Mouse (Mus musculus): Measurements from ENCODE around the gene Hmox2. TPM values are rescaled to one million over a fixed set of nuclear protein-coding genes. Genes with fewer than 3 reads are reported as not detected.
"Not testable (repeated sequence)": the region's sequence is repeated elsewhere in the genome, so short reads cannot be mapped to it uniquely, and the experiment has no call there.

The Hmox2 gene
- polyA plus RNA-seq, 1 experiment from 2014 or later, result 121 TPM

DNA sequence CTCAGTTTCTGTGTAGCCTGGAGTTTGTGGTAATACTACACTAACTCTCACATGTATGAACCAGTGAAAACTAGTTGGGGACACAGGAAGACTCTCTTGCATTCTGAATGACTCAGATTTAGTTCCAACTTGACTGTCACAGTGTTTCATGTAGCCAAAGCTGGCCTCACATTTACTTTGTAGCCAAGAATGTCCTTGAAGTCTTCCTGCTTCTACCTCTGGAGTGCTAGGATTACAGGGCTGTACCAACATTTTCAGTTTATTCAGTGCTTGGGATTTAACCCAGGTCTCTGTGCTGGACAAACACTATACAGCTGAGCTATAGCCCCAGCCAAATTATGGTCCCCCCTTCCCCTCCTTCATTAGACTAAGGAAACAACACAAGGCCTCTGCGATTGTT lies 16.0 kb downstream of the Hmox2 start:
- no peak overlapping the region for H3K4me3 ChIP-seq (ENCODE audit: low read length)
- no peak overlapping the region for H3K4me2 ChIP-seq (ENCODE audit: low read length)
- no peak overlapping the region for H3K9ac ChIP-seq (ENCODE audit: low read depth, low read length)
- WGBS, result 98% methylated on average over 1 of the region's 1 CpGs
- H3K36me3 ChIP-seq (ENCODE audit: control insufficient read depth, insufficient read depth, low read length), result no peaks in the 10 kb centered on the region
- no peaks in the 10 kb centered on the region for H3K9me3 ChIP-seq (ENCODE audit: control insufficient read depth, low read length)
- no peaks in the 10 kb centered on the region for H3K27me3 ChIP-seq (replicated peaks; ENCODE audit: control insufficient read depth, insufficient read depth, low read length)
- H3K4me1 ChIP-seq (ENCODE audit: control insufficient read depth, insufficient read depth, low read depth, low read length), result no peaks in the 10 kb centered on the region
- H3K27ac ChIP-seq (ENCODE audit: low read depth, low read length), result no peak overlapping the region
- ATAC-seq, result no peak

DNA sequence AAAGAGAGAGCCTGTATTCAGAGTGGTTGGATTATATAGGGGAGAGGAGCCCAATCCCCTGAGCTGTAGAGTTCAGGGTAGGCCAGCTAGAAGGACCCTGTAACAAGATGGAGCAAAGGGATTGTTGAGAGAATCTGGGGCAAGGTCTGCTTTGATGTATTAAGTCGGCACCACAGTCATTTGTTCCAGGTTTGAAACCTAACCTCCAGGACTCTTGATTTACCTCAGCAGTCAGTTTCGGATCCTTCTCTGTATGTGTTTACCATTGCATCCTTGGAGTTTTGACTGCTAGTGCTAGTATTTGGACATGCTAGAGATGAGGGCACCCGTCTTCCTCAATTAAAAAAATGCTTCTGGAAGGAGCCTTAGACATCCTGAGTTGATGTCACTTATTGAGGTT lies 26.0 kb downstream of the Hmox2 start:
- WGBS, result 98% methylated on average over 3 of the region's 3 CpGs
- Histone ChIP-seq H3K4me1 (ENCODE audit: control insufficient read depth, insufficient read depth, low read depth, low read length) (no peaks in the 10 kb centered on the region; the same call in 1 of the 2 replicates), H3K36me3 (ENCODE audit: control insufficient read depth, insufficient read depth, low read length) (no peaks in the 10 kb centered on the region), H3K9ac (ENCODE audit: low read depth, low read length) (no peak overlapping the region), H3K4me2 (ENCODE audit: low read length) (no peak overlapping the region), H3K27me3 (replicated peaks; ENCODE audit: control insufficient read depth, insufficient read depth, low read length) (no peaks in the 10 kb centered on the region), H3K9me3 (ENCODE audit: control insufficient read depth, low read length) (no peaks in the 10 kb centered on the region), H3K4me3 (ENCODE audit: low read length) (no peak overlapping the region), H3K27ac (ENCODE audit: low read depth, low read length) (no peak overlapping the region)
- ATAC-seq, result no peak

DNA sequence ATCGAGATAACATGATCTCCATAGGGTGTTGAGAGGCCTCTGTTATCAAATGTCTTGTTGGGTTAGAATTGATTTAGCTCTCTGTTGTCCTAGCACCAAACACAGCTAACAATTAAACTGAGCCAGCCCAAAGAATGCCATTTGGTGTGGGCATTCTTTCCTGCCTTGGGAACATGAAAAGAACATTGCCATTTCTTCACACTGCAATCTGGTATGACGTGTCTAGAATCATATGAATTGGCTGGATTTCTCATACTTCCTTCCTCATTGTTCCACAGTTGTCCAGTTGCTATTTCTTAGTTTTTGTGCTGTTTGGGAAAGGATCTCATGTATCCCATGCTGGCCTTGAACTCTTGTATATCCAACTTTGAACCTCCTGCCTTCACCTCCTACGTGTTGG lies 27.9 kb downstream of the Hmox2 start:
- Histone ChIP-seq H3K36me3 (ENCODE audit: control insufficient read depth, insufficient read depth, low read length) (no peaks in the 10 kb centered on the region), H3K4me2 (ENCODE audit: low read length) (no peak overlapping the region), H3K27me3 (replicated peaks; ENCODE audit: control insufficient read depth, insufficient read depth, low read length) (no peaks in the 10 kb centered on the region), H3K9ac (ENCODE audit: low read depth, low read length) (no peak overlapping the region), H3K4me1 (ENCODE audit: control insufficient read depth, insufficient read depth, low read depth, low read length) (peaks cover 2% of the 10 kb centered on the region), H3K27ac (ENCODE audit: low read depth, low read length) (no peak overlapping the region), H3K9me3 (ENCODE audit: control insufficient read depth, low read length) (no peaks in the 10 kb centered on the region), H3K4me3 (ENCODE audit: low read length) (no peak overlapping the region)
- WGBS, result 85% methylated on average over 3 of the region's 3 CpGs
- ATAC-seq, result no peak

DNA sequence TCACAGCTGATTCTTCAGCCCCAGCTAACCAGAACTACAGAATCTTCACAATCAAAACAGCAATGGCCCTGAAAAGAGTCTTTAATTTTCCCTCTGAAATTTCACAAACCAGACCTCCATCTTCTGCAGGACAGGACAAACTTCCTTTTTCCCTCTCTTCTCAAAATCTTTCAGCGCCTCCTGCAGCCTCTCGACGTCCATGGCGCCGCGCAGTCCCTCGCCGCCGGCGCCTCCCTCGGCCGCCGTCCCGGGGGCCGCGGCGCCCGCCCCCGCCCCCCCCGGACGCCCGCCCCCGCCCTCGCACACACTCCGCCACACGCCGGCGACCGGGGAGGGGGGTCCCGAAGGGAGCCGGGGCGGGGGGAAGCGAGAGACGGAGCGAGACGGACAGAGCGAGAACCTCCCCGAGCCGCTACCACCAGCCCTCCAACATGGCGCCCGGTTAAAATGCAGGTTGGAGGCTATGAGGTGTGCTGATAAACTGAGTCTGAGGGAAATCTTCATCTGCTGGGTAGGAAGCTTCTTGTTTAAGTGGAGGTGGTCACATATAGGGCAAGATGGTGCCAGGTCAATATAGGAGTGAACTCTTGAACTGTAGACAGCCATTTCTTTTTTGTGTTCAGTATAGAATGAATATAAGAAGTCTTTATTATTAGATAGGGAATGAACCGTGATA lies 30.6 kb downstream of the Hmox2 start:
- H3K4me1 ChIP-seq (ENCODE audit: control insufficient read depth, insufficient read depth, low read depth, low read length); H3K9me3 ChIP-seq (ENCODE audit: control insufficient read depth, low read length); H3K27me3 ChIP-seq (replicated peaks; ENCODE audit: control insufficient read depth, insufficient read depth, low read length); H3K36me3 ChIP-seq (ENCODE audit: control insufficient read depth, insufficient read depth, low read length): not testable (repeated sequence)
- peak overlapping the region; percentile 55 for H3K4me2 ChIP-seq (ENCODE audit: low read length)
- peak overlapping the region; percentile 44 for H3K4me3 ChIP-seq (ENCODE audit: low read length)
- WGBS, result 6% methylated on average over 28 of the region's 42 CpGs
- ATAC-seq, result peak; percentile 90
- peak overlapping the region; percentile 66 for H3K9ac ChIP-seq (ENCODE audit: low read depth, low read length)
- peak overlapping the region; percentile 77 for H3K27ac ChIP-seq (ENCODE audit: low read depth, low read length)

GRCm38 (mm10) chr16:4762437-4762836 lies 36.3 kb downstream of the Hmox2 start:
- peaks cover 2% of the 10 kb centered on the region for H3K4me1 ChIP-seq (ENCODE audit: control insufficient read depth, insufficient read depth, low read depth, low read length)
- WGBS, result 98% methylated on average over 4 of the region's 4 CpGs
- no peak overlapping the region for H3K4me2 ChIP-seq (ENCODE audit: low read length)
- H3K9ac ChIP-seq (ENCODE audit: low read depth, low read length), result no peak overlapping the region
- no peak for ATAC-seq
- H3K9me3 ChIP-seq (ENCODE audit: control insufficient read depth, low read length), result no peaks in the 10 kb centered on the region
- H3K27me3 ChIP-seq (replicated peaks; ENCODE audit: control insufficient read depth, insufficient read depth, low read length), result no peaks in the 10 kb centered on the region
- no peak overlapping the region for H3K4me3 ChIP-seq (ENCODE audit: low read length)
- H3K27ac ChIP-seq (ENCODE audit: low read depth, low read length), result no peak overlapping the region
- peaks cover 25% of the 10 kb centered on the region for H3K36me3 ChIP-seq (ENCODE audit: control insufficient read depth, insufficient read depth, low read length)

GRCm38 (mm10) chr16:4763276-4763675 lies 37.1 kb downstream of the Hmox2 start:
- H3K4me1 ChIP-seq (ENCODE audit: control insufficient read depth, insufficient read depth, low read depth, low read length), result no peaks in the 10 kb centered on the region
- no peak overlapping the region for H3K9ac ChIP-seq (ENCODE audit: low read depth, low read length)
- no peaks in the 10 kb centered on the region for H3K9me3 ChIP-seq (ENCODE audit: control insufficient read depth, low read length)
- peaks cover 33% of the 10 kb centered on the region for H3K36me3 ChIP-seq (ENCODE audit: control insufficient read depth, insufficient read depth, low read length)
- ATAC-seq, result no peak
- H3K4me3 ChIP-seq (ENCODE audit: low read length), result no peak overlapping the region
- H3K4me2 ChIP-seq (ENCODE audit: low read length), result no peak overlapping the region
- H3K27me3 ChIP-seq (replicated peaks; ENCODE audit: control insufficient read depth, insufficient read depth, low read length), result no peaks in the 10 kb centered on the region
- WGBS, result 46% methylated on average over 2 of the region's 2 CpGs
- H3K27ac ChIP-seq (ENCODE audit: low read depth, low read length), result no peak overlapping the region

DNA sequence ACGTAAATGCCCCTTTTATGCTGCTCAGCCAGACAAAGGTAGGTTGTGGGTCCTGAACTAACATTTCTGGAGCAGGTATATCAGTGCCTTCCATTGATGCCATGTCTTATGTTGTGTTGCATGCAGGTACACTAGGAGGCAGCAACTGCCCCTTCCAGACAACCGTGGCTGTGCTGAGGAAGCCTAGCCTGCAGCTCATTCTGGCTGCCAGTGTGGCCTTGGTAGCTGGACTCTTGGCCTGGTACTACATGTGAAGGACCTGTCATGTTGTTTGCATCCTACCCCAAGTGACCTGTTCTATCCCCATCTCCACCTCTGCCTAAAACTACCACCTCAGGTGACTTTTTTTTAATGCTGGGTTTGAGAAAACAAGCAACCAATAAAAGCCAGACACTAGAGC lies 39.7 kb downstream of the Hmox2 start:
- Histone ChIP-seq H3K4me1 (ENCODE audit: control insufficient read depth, insufficient read depth, low read depth, low read length) (no peaks in the 10 kb centered on the region), H3K9me3 (ENCODE audit: control insufficient read depth, low read length) (no peaks in the 10 kb centered on the region), H3K9ac (ENCODE audit: low read depth, low read length) (no peak overlapping the region), H3K4me2 (ENCODE audit: low read length) (no peak overlapping the region), H3K4me3 (ENCODE audit: low read length) (no peak overlapping the region), H3K27me3 (replicated peaks; ENCODE audit: control insufficient read depth, insufficient read depth, low read length) (no peaks in the 10 kb centered on the region), H3K36me3 (ENCODE audit: control insufficient read depth, insufficient read depth, low read length) (peaks cover 54% of the 10 kb centered on the region), H3K27ac (ENCODE audit: low read depth, low read length) (no peak overlapping the region)
- no peak for ATAC-seq
- 85% methylated on average over 2 of the region's 2 CpGs for WGBS

GRCm38 (mm10) chr16:4767012-4767790 lies 41.0 kb downstream of the Hmox2 start:
- Histone ChIP-seq H3K9me3 (ENCODE audit: control insufficient read depth, low read length) (no peaks in the 10 kb centered on the region), H3K36me3 (ENCODE audit: control insufficient read depth, insufficient read depth, low read length) (peaks cover 54% of the 10 kb centered on the region), H3K4me1 (ENCODE audit: control insufficient read depth, insufficient read depth, low read depth, low read length) (no peaks in the 10 kb centered on the region), H3K27ac (ENCODE audit: low read depth, low read length) (no peak overlapping the region), H3K4me2 (ENCODE audit: low read length) (no peak overlapping the region), H3K9ac (ENCODE audit: low read depth, low read length) (no peak overlapping the region), H3K4me3 (ENCODE audit: low read length) (no peak overlapping the region), H3K27me3 (replicated peaks; ENCODE audit: control insufficient read depth, insufficient read depth, low read length) (no peaks in the 10 kb centered on the region)
- no peak for ATAC-seq
- 84% methylated on average over 6 of the region's 6 CpGs for WGBS

GRCm38 (mm10) chr16:4768719-4769118 lies 42.6 kb downstream of the Hmox2 start:
- H3K4me2 ChIP-seq (ENCODE audit: low read length), result no peak overlapping the region
- no peak overlapping the region for H3K27ac ChIP-seq (ENCODE audit: low read depth, low read length)
- H3K36me3 ChIP-seq (ENCODE audit: control insufficient read depth, insufficient read depth, low read length), result peaks cover 54% of the 10 kb centered on the region
- 99% methylated on average over 5 of the region's 5 CpGs for WGBS
- no peak overlapping the region for H3K9ac ChIP-seq (ENCODE audit: low read depth, low read length)
- 0 out of 2 replicates have a peak, but pooled peaks have one; percentile 15 for ATAC-seq
- H3K4me3 ChIP-seq (ENCODE audit: low read length), result no peak overlapping the region
- H3K9me3 ChIP-seq (ENCODE audit: control insufficient read depth, low read length), result no peaks in the 10 kb centered on the region
- peaks cover 7% of the 10 kb centered on the region for H3K4me1 ChIP-seq (ENCODE audit: control insufficient read depth, insufficient read depth, low read depth, low read length)
- H3K27me3 ChIP-seq (replicated peaks; ENCODE audit: control insufficient read depth, insufficient read depth, low read length), result no peaks in the 10 kb centered on the region
